Mouse (Mus musculus) cortical plate, adult 2 months (tissue): ENCODE data around the gene Ttll11.

Source experiments
- CTCF ChIP-seq: fragments of 200-500 bp; IDR thresholded peaks from 2 replicates; pipeline ENCODE4 v1.5.1; 2011; ENCODE audit warnings: mild to moderate bottlenecking, control low read depth, low read length; ENCODE audit not compliant: insufficient read depth; ENCODE audit errors: extremely low read depth
- POLR2A ChIP-seq: fragments of 200-500 bp; IDR thresholded peaks from 2 replicates; pipeline ENCODE4 v1.6.1; 2011; ENCODE audit warnings: mild to moderate bottlenecking, low read length, control low read depth; ENCODE audit not compliant: insufficient read depth; ENCODE audit errors: extremely low read depth

DNA sequence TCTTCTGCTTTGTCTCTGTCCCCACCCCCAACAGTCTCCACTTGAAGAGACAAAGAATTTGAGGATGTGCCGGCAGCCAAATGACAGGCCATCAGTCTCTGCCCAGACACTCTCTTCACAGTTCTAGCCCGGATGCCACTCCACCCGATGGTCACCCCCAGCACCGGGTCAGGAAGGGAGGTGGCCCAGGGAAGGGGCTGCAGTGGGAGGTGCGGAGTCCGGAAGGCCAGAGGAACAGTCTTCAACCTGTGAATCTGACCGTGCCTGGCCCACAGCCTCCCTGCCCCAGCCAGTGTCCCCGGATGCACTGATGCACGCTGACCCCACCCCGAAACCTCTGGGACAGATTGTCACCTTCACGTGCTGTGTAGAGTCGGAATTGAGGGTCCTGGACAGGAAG, 33.3 kb upstream of the Ttll11 start:
- TF ChIP-seq CTCF (no peak), POLR2A (no peak)
